Mouse (Mus musculus) limb, embryonic 14.5 days (tissue): ENCODE measurements around the gene Tnfrsf4. TPM values are rescaled to one million over a fixed set of nuclear protein-coding genes. Genes with fewer than 3 reads are reported as not detected.

Source experiments
- ATAC-seq: fragments of 200-750 bp; cut with Nextera tagmentation; 2 replicates; pipeline ENCODE4 v1.8.0; 2017; ENCODE audit warnings: low read depth, moderate number of reproducible peaks, moderate TSS enrichment; ENCODE audit not compliant: low FRiP score
- DNase-seq: peaks from one replicate; pipeline ENCODE4 v3.0.0-alpha.2; 2015; ENCODE audit warnings: low spot score
- H3K27ac ChIP-seq: fragments of 300-500 bp; sonication (generic); replicated peaks from 2 replicates; pipeline ENCODE4 v1.5.1; 2014; ENCODE audit warnings: low read depth, mild to moderate bottlenecking, low read length, moderate library complexity, mixed read lengths
- H3K27me3 ChIP-seq: fragments of 300-500 bp; sonication (generic); 2 replicates; pipeline ENCODE4 v1.6.1; 2014; ENCODE audit warnings: low read length, mixed read lengths; ENCODE audit not compliant: control insufficient read depth, insufficient read depth
- H3K36me3 ChIP-seq: fragments of 300-500 bp; sonication (generic); 2 replicates; pipeline ENCODE4 v1.6.1; 2014; ENCODE audit warnings: mild to moderate bottlenecking, low read length, moderate library complexity, mixed read lengths; ENCODE audit not compliant: control insufficient read depth, insufficient read depth
- H3K4me1 ChIP-seq: fragments of 300-500 bp; sonication (generic); 2 replicates; pipeline ENCODE4 v1.6.1; 2014; ENCODE audit warnings: antibody characterized with exemption, low read length, mixed read lengths; ENCODE audit not compliant: control insufficient read depth, insufficient read depth
- H3K4me2 ChIP-seq: fragments of 300-500 bp; sonication (generic); replicated peaks from 2 replicates; pipeline ENCODE4 v1.6.1; 2014; ENCODE audit warnings: low read depth, mild to moderate bottlenecking, low read length, moderate library complexity; ENCODE audit not compliant: severe bottlenecking
- H3K4me3 ChIP-seq: fragments of 300-500 bp; sonication (generic); replicated peaks from 2 replicates; pipeline ENCODE4 v1.5.1; 2014; ENCODE audit warnings: low read length
- H3K9ac ChIP-seq: fragments of 300-500 bp; sonication (generic); 2 replicates; pipeline ENCODE4 v1.6.1; 2014; ENCODE audit warnings: mild to moderate bottlenecking, low read depth, low read length, moderate library complexity; ENCODE audit not compliant: severe bottlenecking
- H3K9me3 ChIP-seq: fragments of 300-500 bp; sonication (generic); 2 replicates; pipeline ENCODE4 v1.6.1; 2016; ENCODE audit warnings: low read length; ENCODE audit not compliant: control insufficient read depth
- POLR2A ChIP-seq: fragments of 200-500 bp; IDR thresholded peaks from 2 replicates; pipeline ENCODE4 v1.8.0; 2012; ENCODE audit warnings: inconsistent platforms, mild to moderate bottlenecking, moderate library complexity, borderline replicate concordance; ENCODE audit not compliant: insufficient read depth, insufficient read length; ENCODE audit errors: extremely low read depth
- WGBS: fragments of 180-500 bp; shearing (Covaris S2); extraction: QIAGEN DNeasy Blood & Tissue Kit; methylation state at CpG from one replicate; pipeline ENCODE4 v1.1.7; 2014; 5-methylcytosine and 5-hydroxymethylcytosine counted together
- polyA plus RNA-seq, 2 experiments: library from polyadenylated mRNA; depleted of rRNA in 1 of 2; stranded (reverse) in 1 of 2; unstranded in 1 of 2; fragments of >200 nt; fragmentation: Nextera tagmentation in 1 of 2; extraction: Ambion mirVana in 1 of 2; gene quantifications; 2 replicates each; pipeline versions ENCODE4 v1.2.1 to v1.2.3; 2012 to 2014

Gene Tnfrsf4
- polyA plus RNA-seq, 2 experiments = 0.58 to 4.8 TPM

GRCm38 (mm10) chr4:155973239-155973638 lies 40.4 kb upstream of the Tnfrsf4 start:
- no peak for ATAC-seq

DNA sequence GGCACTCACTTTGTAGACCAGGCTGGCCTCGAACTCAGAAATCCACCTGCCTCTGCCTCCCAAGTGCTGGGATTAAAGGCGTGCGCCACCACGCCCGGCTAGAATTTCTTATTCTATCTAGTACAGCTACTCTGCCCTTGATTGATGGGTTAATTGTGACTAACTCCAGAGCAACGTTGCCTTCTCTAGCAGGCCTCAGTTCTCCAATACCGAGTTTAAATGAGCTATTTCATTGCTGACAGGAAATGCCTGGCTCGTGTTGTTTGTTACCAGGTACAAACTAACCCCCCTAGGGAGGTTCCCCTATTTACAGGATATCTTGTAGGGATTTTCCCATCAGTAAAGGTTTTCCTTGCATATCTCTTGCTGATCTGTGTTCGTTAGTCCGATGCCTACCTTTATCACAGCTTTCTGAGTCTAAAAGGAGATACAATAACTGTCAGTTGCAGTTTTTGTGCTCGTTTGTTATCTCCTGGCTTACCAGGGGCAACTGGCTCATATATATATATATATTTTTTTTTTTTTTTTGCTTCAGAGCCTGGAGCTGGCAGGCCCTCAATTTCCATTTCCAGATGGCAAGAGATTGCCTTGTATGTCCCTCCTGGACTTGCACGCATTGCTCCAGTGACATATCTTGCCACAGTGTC lies 32.1 kb upstream of the Tnfrsf4 start:
- DNase-seq = no peak
- Histone ChIP-seq H3K4me2 (no peak overlapping the region), H3K4me1 (no peaks in the 10 kb centered on the region), H3K27me3 (no peaks in the 10 kb centered on the region; the same call in 1 of the 2 replicates), H3K4me3 (no peak overlapping the region), H3K36me3 (no peaks in the 10 kb centered on the region), H3K9ac (no peak overlapping the region), H3K27ac (no peak overlapping the region), H3K9me3 (no peaks in the 10 kb centered on the region)
- no peak for TF ChIP-seq POLR2A
- WGBS = 68% methylated on average over 12 of the region's 12 CpGs
- no peak for ATAC-seq

More at GRCm38 (mm10) chr4:155973239-155973638, 40.4 kb upstream of the Tnfrsf4 start:
- H3K9ac ChIP-seq = no peak overlapping the region
- no peaks in the 10 kb centered on the region for H3K27me3 ChIP-seq
- WGBS = 78% methylated on average over 2 of the region's 2 CpGs
- H3K4me2 ChIP-seq = no peak overlapping the region
- H3K4me3 ChIP-seq = no peak overlapping the region
- TF ChIP-seq POLR2A = no peak
- H3K9me3 ChIP-seq = no peaks in the 10 kb centered on the region
- H3K27ac ChIP-seq = no peak overlapping the region
- H3K36me3 ChIP-seq = no peaks in the 10 kb centered on the region
- H3K4me1 ChIP-seq = no peaks in the 10 kb centered on the region
- no peak for DNase-seq

DNA sequence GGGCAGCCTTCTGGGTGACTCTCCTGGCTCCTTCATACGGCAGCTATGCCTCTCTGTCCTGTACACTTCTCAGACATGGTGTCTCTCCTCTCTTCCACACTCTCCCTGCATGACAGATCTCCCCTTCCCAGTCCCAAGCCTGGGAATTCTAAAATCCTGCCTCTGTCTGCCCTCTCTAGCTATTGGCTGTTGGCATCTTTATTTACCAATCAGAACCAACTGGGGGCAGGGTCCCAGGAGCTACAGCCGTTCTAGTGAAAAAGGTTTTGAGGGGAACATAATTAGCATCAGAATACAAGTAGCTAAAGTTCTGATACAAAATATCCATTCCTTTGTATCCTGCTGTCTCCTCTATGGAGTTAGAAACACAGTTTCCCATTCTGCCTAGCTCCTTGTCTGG lies 29.9 kb upstream of the Tnfrsf4 start:
- DNase-seq (no peak), ATAC-seq (no peak)
- no peak for TF ChIP-seq POLR2A
- Histone ChIP-seq H3K27ac (no peak overlapping the region), H3K4me3 (no peak overlapping the region), H3K4me1 (no peaks in the 10 kb centered on the region), H3K27me3 (no peaks in the 10 kb centered on the region; the same call in 1 of the 2 replicates), H3K36me3 (no peaks in the 10 kb centered on the region), H3K4me2 (no peak overlapping the region), H3K9ac (no peak overlapping the region), H3K9me3 (no peaks in the 10 kb centered on the region)
- WGBS = 21% methylated on average over 2 of the region's 2 CpGs

- 86% methylated on average over 22 of the region's 22 CpGs for WGBS
- Histone ChIP-seq H3K36me3 (peaks cover 7% of the 10 kb centered on the region), H3K9ac (peak overlapping the region; percentile 79), H3K4me1 (peaks cover 19% of the 10 kb centered on the region), H3K9me3 (no peaks in the 10 kb centered on the region), H3K4me3 (peak overlapping the region; percentile 88), H3K27me3 (no peaks in the 10 kb centered on the region), H3K27ac (peak overlapping the region; percentile 95; the same call in 1 of the 2 replicates), H3K4me2 (peak overlapping the region; percentile 98)
- no peak for TF ChIP-seq POLR2A
- no peak for DNase-seq
- ATAC-seq = no peak
These were observed 22.3 kb upstream of the Tnfrsf4 start for GRCm38 (mm10) chr4:155991211-155991907.

GRCm38 (mm10) chr4:155991908-155992230 lies 21.8 kb upstream of the Tnfrsf4 start:
- H3K4me2 ChIP-seq = peak overlapping the region; percentile 98
- no peak for TF ChIP-seq POLR2A
- H3K4me1 ChIP-seq = peaks cover 19% of the 10 kb centered on the region
- peaks cover 12% of the 10 kb centered on the region for H3K36me3 ChIP-seq
- peak overlapping the region; percentile 79 for H3K9ac ChIP-seq
- no peaks in the 10 kb centered on the region for H3K27me3 ChIP-seq
- DNase-seq (no peak), ATAC-seq (no peak; the same call in 1 of the 2 replicates)
- 26% methylated on average over 36 of the region's 37 CpGs for WGBS
- peak overlapping the region; percentile 95 for H3K27ac ChIP-seq
- no peaks in the 10 kb centered on the region for H3K9me3 ChIP-seq
- peak overlapping the region; percentile 88 for H3K4me3 ChIP-seq
